Mouse (Mus musculus) embryonic facial prominence, embryonic 10.5 days (tissue): ENCODE measurements around the gene Yipf2. TPM values are rescaled to one million over a fixed set of nuclear protein-coding genes. Genes with fewer than 3 reads are reported as not detected.

ENCODE experiments used
- DNase-seq: peaks from one replicate; pipeline ENCODE4 v3.0.0-alpha.2; 2017; ENCODE audit warnings: low spot score
- H3K27ac ChIP-seq: fragments of 300-500 bp; sonication (generic); replicated peaks from 2 replicates; pipeline ENCODE4 v1.5.1; 2016; ENCODE audit warnings: mild to moderate bottlenecking
- H3K27me3 ChIP-seq: fragments of 300-500 bp; sonication (generic); replicated peaks from 2 replicates; pipeline ENCODE4 v1.6.1; 2016; ENCODE audit warnings: low read depth, mild to moderate bottlenecking; ENCODE audit not compliant: poor library complexity, severe bottlenecking
- H3K36me3 ChIP-seq: fragments of 300-500 bp; sonication (generic); replicated peaks from 2 replicates; pipeline ENCODE4 v1.6.1; 2016; ENCODE audit warnings: mild to moderate bottlenecking, moderate library complexity
- H3K4me1 ChIP-seq: fragments of 300-500 bp; sonication (generic); 2 replicates; pipeline ENCODE4 v1.6.1; 2016
- H3K4me3 ChIP-seq: fragments of 300-500 bp; sonication (generic); 2 replicates; pipeline ENCODE4 v1.5.1; 2016; ENCODE audit warnings: mild to moderate bottlenecking, moderate library complexity
- H3K9me3 ChIP-seq: fragments of 300-500 bp; sonication (generic); 2 replicates; pipeline ENCODE4 v1.6.1; 2016; ENCODE audit warnings: mild to moderate bottlenecking
- WGBS: fragments of 180-500 bp; shearing (Covaris S2); methylation state at CpG from one replicate; pipeline ENCODE4 v1.1.7; 2016; 5-methylcytosine and 5-hydroxymethylcytosine counted together
- polyA plus RNA-seq: library from polyadenylated mRNA; unstranded; fragments of >200 nt; fragmentation: Nextera tagmentation; extraction: Ambion mirVana; gene quantifications from 2 replicates; pipeline ENCODE4 v1.2.1, GENCODE M21; 2016

Yipf2 gene
- polyA plus RNA-seq, 1 experiment from 2014 or later = 21.2 TPM

GRCm38 (mm10) chr9:21593122-21593721, 594 bp upstream of the Yipf2 start:
- Histone ChIP-seq H3K4me1 (peaks cover 29% of the 10 kb centered on the region), H3K27ac (peak overlapping the region; percentile 88), H3K36me3 (peaks cover 56% of the 10 kb centered on the region), H3K9me3 (no peaks in the 10 kb centered on the region), H3K27me3 (no peaks in the 10 kb centered on the region), H3K4me3 (peak overlapping the region; percentile 91)
- WGBS = 2% methylated on average over 69 of the region's 69 CpGs
- no peak for DNase-seq

- Histone ChIP-seq H3K36me3 (peaks cover 68% of the 10 kb centered on the region), H3K4me1 (peaks cover 29% of the 10 kb centered on the region), H3K4me3 (peak overlapping the region; percentile 91), H3K27me3 (no peaks in the 10 kb centered on the region), H3K9me3 (no peaks in the 10 kb centered on the region), H3K27ac (peak overlapping the region; percentile 88)
- 21% methylated on average over 17 of the region's 17 CpGs for WGBS
- DNase-seq = no peak
Measured at GRCm38 (mm10) chr9:21591831-21592702, 561 bp downstream of the Yipf2 start.

DNA sequence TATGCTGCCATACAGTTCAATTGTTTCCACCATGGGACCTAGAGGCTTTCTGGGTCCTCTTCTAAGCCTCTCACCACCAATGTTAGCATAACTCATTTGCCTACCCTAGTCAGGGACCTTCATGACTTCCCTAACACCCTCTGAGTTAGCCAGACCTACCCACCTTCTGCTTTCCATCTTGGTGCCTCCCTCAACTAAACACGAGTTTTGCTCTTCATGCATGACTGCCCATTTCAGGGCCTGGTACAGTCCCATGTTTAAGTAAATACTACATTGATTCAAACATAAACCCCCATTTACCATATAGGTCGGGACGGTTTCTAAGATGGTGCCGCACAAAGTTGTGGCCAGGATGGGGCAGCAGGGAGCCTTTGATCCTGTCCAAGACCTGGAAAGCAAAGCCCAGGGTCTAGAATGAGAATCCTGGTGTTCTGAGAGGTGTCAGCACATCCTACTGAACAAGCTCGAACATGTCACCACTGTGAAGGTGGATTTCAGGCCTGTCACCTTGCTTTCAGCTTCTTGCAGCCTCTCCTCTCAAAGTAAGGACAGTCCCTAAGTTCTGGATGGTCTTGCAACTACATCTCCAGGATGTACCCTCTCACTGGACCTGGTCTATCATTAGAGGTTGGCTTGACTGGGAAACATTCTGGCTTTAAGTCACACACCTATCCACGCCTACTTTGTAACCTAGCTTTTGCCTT, 1.3 kb downstream of the Yipf2 start:
- Histone ChIP-seq H3K27me3 (no peaks in the 10 kb centered on the region), H3K36me3 (peaks cover 69% of the 10 kb centered on the region), H3K27ac (0 out of 2 replicates have a peak overlapping the region, but pooled peaks have one; percentile 88), H3K4me3 (peak overlapping the region; percentile 91), H3K4me1 (peaks cover 29% of the 10 kb centered on the region), H3K9me3 (no peaks in the 10 kb centered on the region)
- no peak for DNase-seq
- 87% methylated on average over 6 of the region's 6 CpGs for WGBS

- Histone ChIP-seq H3K4me3 (0 out of 2 replicates have a peak overlapping the region, but pooled peaks have one; percentile 11), H3K27ac (no peak overlapping the region), H3K27me3 (no peaks in the 10 kb centered on the region), H3K36me3 (peaks cover 69% of the 10 kb centered on the region), H3K9me3 (no peaks in the 10 kb centered on the region), H3K4me1 (peaks cover 29% of the 10 kb centered on the region)
- WGBS = 92% methylated on average over 5 of the region's 5 CpGs
- DNase-seq = no peak
Measured at GRCm38 (mm10) chr9:21589538-21589937, 3.1 kb downstream of the Yipf2 start.

DNA sequence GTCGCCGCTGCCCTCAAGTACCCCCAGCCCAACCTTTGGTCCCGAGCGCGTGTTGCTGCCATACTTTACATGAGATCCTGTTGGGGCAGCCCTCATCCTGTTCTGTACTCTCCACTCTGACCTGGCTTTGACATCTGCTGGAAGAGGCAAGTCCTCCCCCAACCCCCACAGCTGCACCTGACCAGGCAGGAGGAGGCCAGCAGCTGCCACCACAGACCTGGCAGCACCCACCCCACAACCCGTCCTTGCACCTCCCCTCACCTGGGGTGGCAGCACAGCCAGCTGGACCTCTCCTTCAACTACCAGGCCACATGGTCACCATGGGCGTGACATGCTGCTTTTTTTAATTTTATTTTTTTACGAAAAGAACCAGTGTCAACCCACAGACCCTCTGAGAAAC, 4.3 kb downstream of the Yipf2 start:
- no peak for DNase-seq
- Histone ChIP-seq H3K4me3 (no peak overlapping the region), H3K36me3 (peaks cover 81% of the 10 kb centered on the region), H3K27me3 (no peaks in the 10 kb centered on the region), H3K9me3 (no peaks in the 10 kb centered on the region), H3K27ac (no peak overlapping the region), H3K4me1 (peaks cover 18% of the 10 kb centered on the region)
- 93% methylated on average over 8 of the region's 8 CpGs for WGBS

DNA sequence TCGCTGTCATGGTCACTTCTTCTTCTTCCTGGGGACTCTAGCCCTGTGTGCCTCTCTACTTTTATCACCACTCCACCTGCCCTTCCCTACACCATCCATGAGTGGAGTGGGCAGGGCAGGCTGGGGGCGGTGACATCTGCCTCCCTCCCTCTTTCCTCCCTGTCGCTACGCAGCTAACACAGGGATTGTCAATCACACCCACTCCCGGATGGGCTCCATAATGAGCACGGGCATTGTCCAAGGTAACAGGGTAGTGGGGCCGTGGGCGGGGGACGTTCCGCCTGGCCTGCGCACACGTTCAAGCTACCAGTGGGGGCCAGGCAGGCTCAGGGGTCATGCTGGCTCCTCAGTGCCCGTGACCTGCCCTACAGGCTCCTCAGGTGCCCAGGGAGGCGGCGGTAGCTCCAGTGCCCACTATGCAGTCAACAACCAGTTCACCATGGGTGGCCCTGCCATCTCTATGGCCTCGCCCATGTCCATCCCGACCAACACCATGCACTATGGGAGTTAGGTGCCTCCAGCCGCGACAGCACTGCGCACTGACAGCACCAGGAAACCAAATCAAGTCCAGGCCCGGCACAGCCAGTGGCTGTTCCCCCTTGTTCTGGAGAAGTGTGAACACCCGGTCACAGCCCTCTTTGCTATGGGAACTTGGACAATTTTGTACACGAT, 4.8 kb downstream of the Yipf2 start:
- H3K36me3 ChIP-seq = peaks cover 87% of the 10 kb centered on the region
- H3K4me1 ChIP-seq = peaks cover 16% of the 10 kb centered on the region
- H3K9me3 ChIP-seq = no peaks in the 10 kb centered on the region
- no peak overlapping the region for H3K4me3 ChIP-seq
- WGBS = 90% methylated on average over 23 of the region's 23 CpGs
- H3K27me3 ChIP-seq = no peaks in the 10 kb centered on the region
- DNase-seq = no peak
- H3K27ac ChIP-seq = no peak overlapping the region

- no peaks in the 10 kb centered on the region for H3K4me1 ChIP-seq
- H3K4me3 ChIP-seq = no peak overlapping the region
- peaks cover 100% of the 10 kb centered on the region for H3K36me3 ChIP-seq
- H3K27ac ChIP-seq = no peak overlapping the region
- H3K9me3 ChIP-seq = no peaks in the 10 kb centered on the region
- no peaks in the 10 kb centered on the region for H3K27me3 ChIP-seq
- 93% methylated on average over 1 of the region's 1 CpGs for WGBS
- DNase-seq = no peak
Measured at GRCm38 (mm10) chr9:21585401-21585800, 7.2 kb downstream of the Yipf2 start.

DNA sequence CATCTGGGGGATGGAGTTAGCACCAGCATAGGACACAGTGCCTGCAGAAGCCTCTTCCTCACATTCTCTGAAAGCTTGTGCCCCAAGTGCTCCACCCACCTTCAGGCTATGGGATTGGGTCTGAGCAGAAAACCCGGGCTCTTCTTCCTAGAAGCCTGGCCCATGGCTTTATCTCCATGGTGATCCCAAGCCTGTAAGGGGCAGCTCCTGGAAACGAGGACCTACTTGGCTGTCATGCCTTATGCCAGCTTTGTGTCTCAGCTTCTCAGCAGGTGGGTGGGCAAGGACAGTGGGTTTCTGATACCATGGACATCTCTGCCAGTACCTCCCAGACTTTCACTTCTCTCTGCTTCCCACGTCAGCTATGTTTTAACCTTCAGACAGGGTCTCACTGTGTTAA, 14.4 kb downstream of the Yipf2 start:
- WGBS = 77% methylated on average over 3 of the region's 3 CpGs
- Histone ChIP-seq H3K27ac (no peak overlapping the region), H3K9me3 (no peaks in the 10 kb centered on the region), H3K4me1 (no peaks in the 10 kb centered on the region), H3K27me3 (no peaks in the 10 kb centered on the region), H3K4me3 (no peak overlapping the region), H3K36me3 (peaks cover 99% of the 10 kb centered on the region)
- DNase-seq = no peak

- H3K9me3 ChIP-seq = no peaks in the 10 kb centered on the region
- H3K27ac ChIP-seq = no peak overlapping the region
- H3K36me3 ChIP-seq = peaks cover 99% of the 10 kb centered on the region
- no peak for DNase-seq
- 89% methylated on average over 1 of the region's 1 CpGs for WGBS
- no peaks in the 10 kb centered on the region for H3K27me3 ChIP-seq
- no peaks in the 10 kb centered on the region for H3K4me1 ChIP-seq
- no peak overlapping the region for H3K4me3 ChIP-seq
Measured at GRCm38 (mm10) chr9:21576286-21576685, 16.3 kb downstream of the Yipf2 start.

DNA sequence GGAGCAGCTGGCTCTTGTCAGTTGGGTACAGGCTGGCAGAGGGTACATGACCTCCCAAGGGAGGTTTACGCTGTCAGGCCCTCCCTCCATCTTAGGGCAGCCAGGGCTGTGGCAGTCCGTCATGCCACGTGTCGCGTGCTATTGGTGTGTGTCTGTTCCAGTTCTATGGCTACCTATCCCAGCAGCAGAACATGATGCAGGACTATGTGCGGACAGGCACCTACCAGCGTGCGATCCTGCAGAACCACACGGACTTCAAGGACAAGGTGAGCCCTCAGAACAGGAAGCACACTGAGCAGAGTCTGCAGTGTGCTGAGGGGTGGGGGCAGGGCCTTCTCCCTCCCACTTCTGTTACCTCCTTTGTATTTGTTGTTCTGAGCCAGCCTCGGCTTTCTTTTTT, 17.4 kb downstream of the Yipf2 start:
- no peaks in the 10 kb centered on the region for H3K4me1 ChIP-seq
- H3K36me3 ChIP-seq = peaks cover 99% of the 10 kb centered on the region
- no peaks in the 10 kb centered on the region for H3K27me3 ChIP-seq
- no peak overlapping the region for H3K27ac ChIP-seq
- no peak overlapping the region for H3K4me3 ChIP-seq
- H3K9me3 ChIP-seq = no peaks in the 10 kb centered on the region
- no peak for DNase-seq
- WGBS = 96% methylated on average over 10 of the region's 10 CpGs

GRCm38 (mm10) chr9:21574012-21574801, 18.4 kb downstream of the Yipf2 start:
- Histone ChIP-seq H3K4me3 (no peak overlapping the region), H3K27ac (no peak overlapping the region), H3K27me3 (no peaks in the 10 kb centered on the region), H3K36me3 (peaks cover 99% of the 10 kb centered on the region), H3K9me3 (no peaks in the 10 kb centered on the region), H3K4me1 (no peaks in the 10 kb centered on the region)
- no peak for DNase-seq
- WGBS = 94% methylated on average over 8 of the region's 8 CpGs
